Mouse (Mus musculus): ENCODE measurements around the gene Tex2. TPM values are rescaled to one million over a fixed set of nuclear protein-coding genes. Genes with fewer than 3 reads are reported as not detected.
"Not testable (repeated sequence)": the region's sequence is repeated elsewhere in the genome, so short reads cannot be mapped to it uniquely, and the experiment has no call there.

Tex2 gene
- 9.2 and 10.2 TPM in 2 replicates for polyA plus RNA-seq (2015; fragmentation: Nextera tagmentation; extraction: Ambion mirVana)

DNA sequence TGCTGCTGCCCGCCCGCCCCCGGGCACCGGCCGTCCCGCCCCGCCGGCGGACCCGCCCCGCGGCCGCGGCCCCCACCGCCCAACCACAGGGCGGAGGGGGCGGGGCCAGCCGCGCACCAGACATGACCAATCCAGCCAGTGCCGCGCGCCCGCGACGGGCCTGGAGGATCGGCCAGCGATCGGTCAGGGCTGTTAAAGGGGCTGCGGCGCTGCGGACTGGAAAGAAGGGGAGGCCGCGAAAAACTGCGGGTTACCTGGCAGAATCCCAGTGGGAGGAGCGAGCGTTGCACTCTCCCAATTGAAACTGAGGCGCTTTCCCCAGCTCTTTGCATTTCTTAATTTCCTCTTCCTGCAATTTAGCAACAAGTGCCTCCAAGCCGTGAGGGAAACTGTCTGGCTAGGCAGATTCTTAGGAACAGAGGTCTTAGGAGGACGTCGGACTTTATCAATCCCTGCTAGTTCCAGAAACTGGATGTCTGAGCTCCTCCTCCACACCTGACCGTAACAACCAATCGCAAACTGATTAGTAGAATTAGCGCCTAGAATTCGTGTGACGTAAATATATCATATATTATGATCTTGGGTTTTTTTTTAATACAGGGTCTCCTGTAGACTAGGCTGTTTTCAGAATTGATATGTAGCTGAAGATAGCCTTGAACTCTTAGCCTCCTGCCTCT is at the start of gene Tex2:
TSS of gene Tex2 (minus strand) at position 463 of the 677 bp plus-strand sequence.
- peak; percentile 95 for ATAC-seq (ENCODE audit: insufficient read depth)
- no peaks in the 10 kb centered on the region for H3K9me3 ChIP-seq (replicated peaks)
- H3K4me2 ChIP-seq, result peak within 1 kb of the TSS; percentile 91
- H3K9ac ChIP-seq, result peak within 1 kb of the TSS; percentile 98
- under 1% methylated on average over 45 of the region's 45 CpGs for WGBS (ENCODE audit: insufficient replicate concordance)
- no peaks in the 10 kb centered on the region for H3K36me3 ChIP-seq (replicated peaks)
- H3K4me3 ChIP-seq (replicated peaks), result peak within 1 kb of the TSS; percentile 95
- peaks cover 41% of the 10 kb centered on the region for H3K4me1 ChIP-seq (replicated peaks)
- no peaks in the 10 kb centered on the region for H3K27me3 ChIP-seq
- peak within 1 kb of the TSS; percentile 98 for H3K27ac ChIP-seq (replicated peaks)

DNA sequence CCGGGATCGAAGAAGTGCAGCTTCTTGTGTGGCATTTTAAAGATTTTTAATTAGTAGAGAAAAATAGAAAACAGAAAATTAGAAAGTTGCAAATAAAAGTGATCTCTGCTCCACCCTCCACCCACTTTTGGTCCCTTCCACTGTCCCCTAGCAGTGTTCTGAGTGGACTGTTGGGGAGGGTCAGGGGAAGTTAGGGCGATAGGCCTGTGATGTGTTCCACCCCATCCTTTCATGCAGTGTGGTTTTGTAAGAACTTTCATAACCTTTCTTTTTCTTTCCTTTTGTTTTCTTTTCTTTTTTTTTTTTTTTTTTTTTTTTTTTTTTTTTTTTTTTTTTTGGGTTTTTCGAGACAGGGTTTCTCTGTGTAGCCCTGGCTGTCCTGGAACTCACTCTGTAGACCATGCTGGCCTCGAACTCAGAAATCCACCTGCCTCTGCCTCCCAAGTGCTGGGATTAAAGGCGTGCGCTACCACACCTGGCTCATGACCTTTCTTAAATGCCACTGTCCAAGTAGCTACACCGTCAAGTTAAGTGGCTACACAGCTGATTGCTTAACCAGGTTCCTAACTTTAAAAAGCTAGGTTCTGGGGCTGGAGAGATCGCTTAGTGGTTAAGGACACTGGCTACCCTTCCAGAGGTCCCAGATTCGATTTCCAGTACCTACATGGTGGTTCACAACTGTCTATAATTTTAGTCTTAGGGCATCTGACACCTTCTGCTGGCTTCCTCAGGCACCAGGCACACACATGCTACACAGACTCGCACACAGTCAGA is 49.6 kb upstream of the Tex2 start:
- H3K27me3 ChIP-seq, result no peaks in the 10 kb centered on the region
- H3K4me1 ChIP-seq (replicated peaks), result peaks cover 11% of the 10 kb centered on the region; the same call in 1 of the 2 replicates
- H3K9me3 ChIP-seq (replicated peaks), result no peaks in the 10 kb centered on the region
- no peak overlapping the region for H3K27ac ChIP-seq (replicated peaks)
- H3K4me2 ChIP-seq, result no peak overlapping the region
- no peak for ATAC-seq (ENCODE audit: insufficient read depth)
- 68% methylated on average over 10 of the region's 11 CpGs for WGBS (ENCODE audit: insufficient replicate concordance)
- H3K36me3 ChIP-seq (replicated peaks), result no peaks in the 10 kb centered on the region
- no peak overlapping the region for H3K4me3 ChIP-seq (replicated peaks)
- H3K9ac ChIP-seq, result no peak overlapping the region

DNA sequence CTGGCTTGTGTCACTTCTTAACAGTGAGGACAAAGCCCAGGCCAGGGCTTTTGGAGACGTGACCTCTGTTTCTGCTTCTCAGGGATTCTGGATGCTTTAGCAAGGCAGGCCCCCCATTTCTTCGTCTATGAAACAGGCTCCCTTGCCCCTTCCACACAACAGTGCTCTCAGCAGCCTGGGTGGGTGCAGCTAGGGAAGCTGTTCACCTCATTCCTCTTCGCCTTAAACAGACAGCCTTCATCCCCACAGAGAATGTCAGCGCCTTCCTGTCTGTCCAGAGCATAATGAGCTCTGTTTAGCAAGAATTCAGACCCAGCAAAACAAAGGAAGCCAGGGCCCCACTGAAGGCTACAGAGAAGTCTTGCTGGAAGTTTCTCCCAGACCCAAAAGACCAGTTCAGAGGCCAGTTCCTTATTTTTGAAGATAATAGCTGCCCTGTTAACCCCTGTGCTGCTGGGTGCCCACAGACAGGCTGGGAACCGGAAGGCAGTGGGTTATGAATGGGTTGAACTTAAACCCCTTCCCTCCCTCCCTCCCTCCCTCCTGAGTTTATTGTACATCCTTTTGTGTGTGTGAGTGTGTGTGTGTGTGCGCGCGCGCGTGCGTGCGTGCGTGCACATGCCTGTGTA is 47.3 kb upstream of the Tex2 start:
- H3K9me3 ChIP-seq (replicated peaks), result no peaks in the 10 kb centered on the region
- peak; percentile 57 for ATAC-seq (ENCODE audit: insufficient read depth)
- H3K4me2 ChIP-seq, result no peak overlapping the region
- no peaks in the 10 kb centered on the region for H3K27me3 ChIP-seq
- no peak overlapping the region for H3K9ac ChIP-seq
- H3K27ac ChIP-seq (replicated peaks), result peak overlapping the region; percentile 78
- H3K4me3 ChIP-seq (replicated peaks), result no peak overlapping the region
- WGBS (ENCODE audit: insufficient replicate concordance), result 25% methylated on average over 13 of the region's 13 CpGs
- H3K4me1 ChIP-seq (replicated peaks), result peaks cover 11% of the 10 kb centered on the region; the same call in 1 of the 2 replicates
- H3K36me3 ChIP-seq (replicated peaks), result no peaks in the 10 kb centered on the region

DNA sequence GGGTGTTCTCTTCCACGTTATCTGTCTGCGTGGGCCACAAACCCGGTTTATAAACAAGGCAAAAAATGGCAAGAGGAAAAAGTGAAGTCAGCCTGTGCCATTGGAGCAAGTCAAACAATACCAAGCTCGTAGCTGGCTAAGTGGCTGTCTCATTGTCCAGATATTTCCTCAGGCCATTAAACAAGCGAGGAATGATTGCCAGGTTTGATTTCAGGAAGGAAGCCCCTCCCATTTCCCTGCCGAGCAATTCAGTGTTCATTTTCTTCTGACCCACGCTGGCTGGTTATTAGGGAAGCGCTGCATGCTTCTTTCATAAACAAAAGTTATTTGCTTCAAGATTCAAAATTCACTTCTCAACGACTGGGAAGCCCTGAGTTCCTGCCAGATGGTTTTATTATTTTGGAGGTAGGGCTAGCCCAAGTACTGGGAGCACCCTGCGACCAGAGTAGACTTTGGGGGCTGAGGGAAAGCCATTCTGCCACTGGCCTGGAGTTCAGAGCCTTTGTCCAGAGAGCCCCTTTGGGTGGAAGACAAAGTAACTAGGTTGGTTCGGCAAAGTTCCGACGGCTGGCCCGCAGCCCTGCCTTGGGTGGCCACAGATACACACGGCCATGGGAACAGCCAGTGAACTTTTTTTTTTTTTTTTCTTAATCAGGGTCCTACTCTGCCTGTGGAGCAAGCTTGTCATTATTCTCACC is 46.5 kb upstream of the Tex2 start:
- Histone ChIP-seq H3K4me1 (replicated peaks) (peaks cover 11% of the 10 kb centered on the region; the same call in 1 of the 2 replicates), H3K36me3 (replicated peaks) (no peaks in the 10 kb centered on the region), H3K27me3 (no peaks in the 10 kb centered on the region), H3K9ac (no peak overlapping the region), H3K27ac (replicated peaks) (peak overlapping the region; percentile 78), H3K9me3 (replicated peaks) (no peaks in the 10 kb centered on the region), H3K4me3 (replicated peaks) (no peak overlapping the region), H3K4me2 (no peak overlapping the region)
- WGBS (ENCODE audit: insufficient replicate concordance), result 17% methylated on average over 15 of the region's 15 CpGs
- ATAC-seq (ENCODE audit: insufficient read depth), result no peak

DNA sequence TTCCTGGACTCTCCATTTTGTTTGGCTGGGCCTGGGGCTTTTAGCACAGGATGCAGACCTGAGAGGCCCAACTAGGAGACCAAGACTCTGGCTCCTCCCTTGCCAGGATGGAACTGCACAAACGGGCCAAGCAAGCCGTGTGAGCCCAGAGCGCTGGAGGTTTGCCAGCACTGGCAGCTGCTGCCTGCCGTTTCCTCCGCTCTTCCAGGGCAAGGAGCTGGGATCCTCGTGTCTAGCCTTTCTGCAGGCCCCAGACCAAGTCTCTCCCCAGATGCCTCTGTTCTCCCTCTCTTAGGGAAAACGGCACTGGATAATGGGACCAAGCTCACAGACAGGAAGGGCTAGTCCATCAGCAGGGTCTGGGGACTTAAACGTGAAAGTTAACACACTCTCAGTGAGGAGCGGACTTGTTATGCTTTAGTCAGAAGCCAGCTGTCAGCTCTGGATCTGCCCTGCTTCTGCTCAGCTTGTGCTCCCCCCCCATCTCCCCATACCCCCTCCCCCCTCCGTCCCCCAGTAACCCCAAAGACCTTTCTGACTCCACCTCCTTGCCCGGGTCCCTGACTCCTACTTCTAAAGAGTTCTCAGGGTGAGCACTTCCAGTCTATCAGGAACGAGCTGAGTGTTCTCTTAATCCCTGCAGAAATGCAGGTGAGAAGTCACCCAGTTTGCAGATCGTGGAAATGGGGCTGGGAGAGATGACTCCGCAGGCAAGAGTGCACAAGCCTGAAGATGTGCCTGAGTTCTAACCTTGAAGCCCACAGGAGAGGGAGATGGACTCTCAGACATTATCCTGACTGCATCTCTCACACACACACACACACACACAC is 45.0 kb upstream of the Tex2 start:
- no peak overlapping the region; the same call in 1 of the 2 replicates for H3K27ac ChIP-seq (replicated peaks)
- WGBS (ENCODE audit: insufficient replicate concordance), result 43% methylated on average over 14 of the region's 14 CpGs
- H3K9me3 ChIP-seq (replicated peaks), result no peaks in the 10 kb centered on the region
- H3K36me3 ChIP-seq (replicated peaks), result no peaks in the 10 kb centered on the region
- no peak overlapping the region for H3K4me2 ChIP-seq
- H3K9ac ChIP-seq, result no peak overlapping the region
- H3K4me1 ChIP-seq (replicated peaks), result peaks cover 11% of the 10 kb centered on the region; the same call in 1 of the 2 replicates
- 0 out of 2 replicates have a peak, but pooled peaks have one; percentile 15 for ATAC-seq (ENCODE audit: insufficient read depth)
- no peaks in the 10 kb centered on the region for H3K27me3 ChIP-seq
- H3K4me3 ChIP-seq (replicated peaks), result no peak overlapping the region

DNA sequence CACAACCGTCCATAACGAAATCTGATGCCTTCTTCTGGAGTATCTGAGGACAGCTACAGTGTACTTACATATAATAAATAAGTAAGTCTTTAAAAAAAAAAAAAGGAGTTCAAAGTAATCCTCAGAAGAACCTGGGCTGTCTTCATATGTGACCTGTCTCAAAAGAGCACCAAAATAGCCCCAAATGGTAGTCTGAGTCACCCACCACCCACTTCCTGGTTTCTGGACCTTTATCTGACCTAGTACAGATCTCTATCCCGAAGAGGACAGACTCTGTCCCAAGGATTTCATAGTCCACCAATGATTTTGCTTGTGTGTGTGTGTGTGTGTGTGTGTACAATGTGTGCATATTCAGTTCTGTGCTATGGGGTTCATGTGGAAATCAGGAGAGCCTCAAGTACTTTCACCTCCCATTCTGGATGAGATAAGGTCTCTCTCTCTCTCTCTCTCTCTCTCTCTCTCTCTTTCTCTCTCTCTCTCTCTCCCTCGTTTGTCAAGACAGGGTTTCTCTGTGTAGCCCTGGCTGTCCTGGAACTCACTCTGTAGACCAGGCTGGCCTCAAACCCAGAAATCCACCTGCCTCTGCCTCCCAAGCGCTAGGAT is 43.8 kb upstream of the Tex2 start:
- H3K4me3 ChIP-seq (replicated peaks); H3K27me3 ChIP-seq; H3K9me3 ChIP-seq (replicated peaks); ATAC-seq (ENCODE audit: insufficient read depth); H3K9ac ChIP-seq; H3K27ac ChIP-seq (replicated peaks); H3K36me3 ChIP-seq (replicated peaks); H3K4me2 ChIP-seq: not testable (repeated sequence)
- H3K4me1 ChIP-seq (replicated peaks), result peaks cover 11% of the 10 kb centered on the region; the same call in 1 of the 2 replicates
- WGBS (ENCODE audit: insufficient replicate concordance), result 48% methylated on average over 5 of the region's 5 CpGs

DNA sequence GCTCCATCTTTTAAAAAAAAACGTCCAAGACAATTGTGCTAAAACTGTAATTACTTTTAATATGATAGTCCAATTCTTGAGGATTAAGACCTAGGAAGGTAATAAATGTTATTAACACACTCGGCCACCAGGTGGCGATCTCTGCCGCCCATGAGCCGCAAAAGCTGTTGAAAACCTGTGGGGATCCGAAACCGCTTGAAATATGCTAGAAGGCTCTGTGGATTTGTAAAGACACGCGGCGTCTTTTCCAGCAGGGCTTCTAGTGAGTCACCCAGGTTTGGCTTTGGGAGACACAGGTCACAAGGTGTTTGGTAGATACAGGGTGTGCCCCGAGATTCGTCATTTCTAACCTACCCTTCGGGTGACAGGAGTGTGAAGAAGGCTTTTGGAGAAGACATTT is 35.1 kb upstream of the Tex2 start:
- no peak overlapping the region; the same call in 1 of the 2 replicates for H3K4me2 ChIP-seq
- WGBS (ENCODE audit: insufficient replicate concordance), result 17% methylated on average over 13 of the region's 13 CpGs
- ATAC-seq (ENCODE audit: insufficient read depth), result no peak

DNA sequence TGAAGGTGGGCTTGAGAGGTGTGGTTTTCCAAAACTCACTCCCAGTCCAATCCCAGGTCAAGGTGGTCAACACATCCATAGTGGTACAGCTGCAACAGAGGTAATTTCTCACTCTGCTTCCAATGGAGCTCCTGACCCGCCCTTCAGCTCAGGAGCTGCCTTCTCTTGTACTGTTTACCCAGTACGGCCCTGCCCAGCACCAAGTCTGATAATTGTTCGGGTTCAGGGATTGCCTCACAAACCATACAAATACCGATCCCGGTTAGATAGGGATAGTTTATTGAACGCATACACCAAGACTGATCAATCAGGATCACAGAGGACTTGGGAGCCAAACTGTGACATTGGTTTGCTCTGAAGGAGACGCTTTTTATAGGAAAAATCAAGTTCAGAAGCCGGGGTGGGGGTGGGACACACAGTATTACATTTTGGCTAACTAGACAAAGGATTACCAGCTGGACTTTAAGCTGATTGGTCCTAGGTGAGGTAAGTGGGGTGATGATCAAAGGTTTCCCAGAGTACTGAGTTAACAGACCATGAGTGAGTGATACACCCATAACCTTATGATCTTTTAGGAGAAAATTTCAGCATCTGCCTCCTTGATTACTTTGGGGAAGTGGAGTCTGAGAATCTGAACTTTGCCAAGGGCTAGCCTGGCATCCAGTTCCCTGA is 29.9 kb upstream of the Tex2 start:
- H3K9ac ChIP-seq, result no peak overlapping the region
- 63% methylated on average over 8 of the region's 8 CpGs for WGBS (ENCODE audit: insufficient replicate concordance)
- no peak overlapping the region for H3K4me2 ChIP-seq
- H3K27ac ChIP-seq (replicated peaks), result no peak overlapping the region
- no peak overlapping the region for H3K4me3 ChIP-seq (replicated peaks)
- no peak for ATAC-seq (ENCODE audit: insufficient read depth)
- H3K4me1 ChIP-seq (replicated peaks), result peaks cover 5% of the 10 kb centered on the region; the same call in 1 of the 2 replicates
- no peaks in the 10 kb centered on the region for H3K36me3 ChIP-seq (replicated peaks)
- H3K27me3 ChIP-seq, result no peaks in the 10 kb centered on the region
- no peaks in the 10 kb centered on the region for H3K9me3 ChIP-seq (replicated peaks)

More for the DNA sequence above, 35.1 kb upstream of the Tex2 start:
- Histone ChIP-seq H3K27me3 (no peaks in the 10 kb centered on the region), H3K27ac (replicated peaks) (no peak overlapping the region), H3K4me3 (replicated peaks) (no peak overlapping the region), H3K36me3 (replicated peaks) (no peaks in the 10 kb centered on the region), H3K9ac (no peak overlapping the region), H3K9me3 (replicated peaks) (no peaks in the 10 kb centered on the region), H3K4me1 (replicated peaks) (no peaks in the 10 kb centered on the region)

DNA sequence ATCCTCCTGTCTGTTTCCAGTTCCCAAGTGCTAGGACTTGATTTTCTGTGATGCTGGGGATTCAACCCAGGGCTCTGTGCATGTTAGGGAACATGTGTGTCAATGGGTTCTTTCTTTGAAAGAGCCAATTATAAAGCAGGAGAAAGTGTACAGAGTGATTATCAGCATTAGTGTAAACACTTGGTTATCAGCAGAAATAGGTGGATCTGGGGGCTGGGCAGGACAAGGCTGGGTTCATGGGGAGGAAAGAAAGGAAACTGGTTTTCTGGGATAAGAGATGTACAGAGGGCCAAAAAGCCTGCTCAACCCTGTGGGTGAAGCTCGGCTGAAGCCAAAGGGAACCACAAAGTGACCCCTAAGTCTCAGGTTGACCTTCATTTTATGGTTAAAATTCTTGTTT is 28.4 kb upstream of the Tex2 start:
- 19% methylated on average over 1 of the region's 1 CpGs for WGBS (ENCODE audit: insufficient replicate concordance)
- Histone ChIP-seq H3K36me3 (replicated peaks) (no peaks in the 10 kb centered on the region), H3K27ac (replicated peaks) (no peak overlapping the region), H3K4me1 (replicated peaks) (peaks cover 5% of the 10 kb centered on the region; the same call in 1 of the 2 replicates), H3K9me3 (replicated peaks) (no peaks in the 10 kb centered on the region), H3K4me2 (no peak overlapping the region), H3K9ac (no peak overlapping the region), H3K27me3 (no peaks in the 10 kb centered on the region), H3K4me3 (replicated peaks) (no peak overlapping the region)
- ATAC-seq (ENCODE audit: insufficient read depth), result no peak

Measured in liver, embryonic 15.5 days (tissue).